Mouse (Mus musculus): ENCODE results near the gene Slc22a19. TPM values are rescaled to one million over a fixed set of nuclear protein-coding genes. Genes with fewer than 3 reads are reported as not detected.

The Slc22a19 gene
- not detected for polyA plus RNA-seq (2017; shearing (Covaris generic))

GRCm38 (mm10) chr19:7711148-7711547, at the start of gene Slc22a19:
TSS of gene Slc22a19 (minus strand) at chr19:7711310.

Other genes starting within 250 kb of the Slc22a19 start
- gene Rtn3, start 228.0 kb downstream of the Slc22a19 start, polyA plus RNA-seq (2017; shearing (Covaris generic)) = 100 to 1,000 TPM; 108 to 122 TPM
- 10 to 100 TPM; 13.8 to 15.8 TPM for gene Atl3, start 217.3 kb downstream of the Slc22a19 start, polyA plus RNA-seq (2017; shearing (Covaris generic))
- gene Pla2g16, start 153.9 kb downstream of the Slc22a19 start, polyA plus RNA-seq (2017; shearing (Covaris generic)) = 100 to 1,000 TPM; 103 to 156 TPM
- gene Lgals12, start 104.1 kb downstream of the Slc22a19 start, polyA plus RNA-seq (2017; shearing (Covaris generic)) = under 1 TPM in 1 of 2 experiments, not detected in 1; 0.18 TPM
- gene Hrasls5, start 98.8 kb downstream of the Slc22a19 start, polyA plus RNA-seq (2017; shearing (Covaris generic)) = under 1 TPM in 1 of 2 experiments, not detected in 1; 0.16 TPM
- gene Slc22a26, start 91.4 kb upstream of the Slc22a19 start, polyA plus RNA-seq (2017; shearing (Covaris generic)) = not detected

Measured in activated CD4-positive, CD25-positive, alpha-beta regulatory T cell (primary cell).